Mouse (Mus musculus) hindbrain, postnatal 0 days (tissue): Measurements from ENCODE around the gene Agbl3. TPM values are rescaled to one million over a fixed set of nuclear protein-coding genes. Genes with fewer than 3 reads are reported as not detected.

Experiments used
- ATAC-seq: fragments of 200-750 bp; cut with Nextera tagmentation; 2 replicates; pipeline ENCODE4 v1.8.0; 2017; ENCODE audit warnings: mild to moderate bottlenecking, moderate TSS enrichment, moderate library complexity
- DNase-seq: peaks from one replicate; pipeline ENCODE4 v3.0.0-alpha.2; 2015; ENCODE audit warnings: low spot score
- H3K27ac ChIP-seq: fragments of 300-500 bp; sonication (generic); 2 replicates; pipeline ENCODE4 v1.5.1; 2014; ENCODE audit warnings: mild to moderate bottlenecking
- H3K27me3 ChIP-seq: fragments of 300-500 bp; sonication (generic); 2 replicates; pipeline ENCODE4 v1.6.1; 2014; ENCODE audit warnings: low read length, mixed read lengths; ENCODE audit not compliant: insufficient read depth
- H3K36me3 ChIP-seq: fragments of 300-500 bp; sonication (generic); 2 replicates; pipeline ENCODE4 v1.6.1; 2014; ENCODE audit warnings: low read length, mixed read lengths; ENCODE audit not compliant: insufficient read depth
- H3K4me1 ChIP-seq: fragments of 300-500 bp; sonication (generic); 2 replicates; pipeline ENCODE4 v1.6.1; 2014; ENCODE audit warnings: antibody characterized with exemption, low read length, mixed read lengths; ENCODE audit not compliant: insufficient read depth
- H3K4me2 ChIP-seq: fragments of 300-500 bp; sonication (generic); 2 replicates; pipeline ENCODE4 v1.6.1; 2014; ENCODE audit warnings: low read depth, mild to moderate bottlenecking, low read length, moderate library complexity, mixed read lengths
- H3K4me3 ChIP-seq: fragments of 300-500 bp; sonication (generic); 2 replicates; pipeline ENCODE4 v1.5.1; 2014; ENCODE audit warnings: low read length
- H3K9ac ChIP-seq: fragments of 300-500 bp; sonication (generic); replicated peaks from 2 replicates; pipeline ENCODE4 v1.6.1; 2014; ENCODE audit warnings: mild to moderate bottlenecking, low read length, moderate library complexity, mixed read lengths
- H3K9me3 ChIP-seq: fragments of 300-500 bp; sonication (generic); 2 replicates; pipeline ENCODE4 v1.6.1; 2016; ENCODE audit warnings: low read length, mixed read lengths
- CTCF ChIP-seq: IDR thresholded peaks from 2 replicates; pipeline ENCODE4 v1.5.1; 2016; ENCODE audit warnings: antibody characterized with exemption, control low read depth, low read depth
- WGBS: fragments of 180-500 bp; shearing (Covaris S2); extraction: QIAGEN DNeasy Blood & Tissue Kit; methylation state at CpG from one replicate; pipeline ENCODE4 v1.1.7; 2014; 5-methylcytosine and 5-hydroxymethylcytosine counted together
- polyA plus RNA-seq: library from polyadenylated mRNA; unstranded; fragments of >200 nt; fragmentation: Nextera tagmentation; extraction: Ambion mirVana; gene quantifications from 2 replicates; pipeline ENCODE4 v1.2.1, GENCODE M21; 2015
- total RNA-seq: library from RNA; depleted of rRNA; stranded (reverse); fragments of >200 nt; gene quantifications from 2 replicates; pipeline ENCODE4 v1.2.3, GENCODE M21; 2014

Gene Agbl3
- total and polyA plus RNA-seq, 2 experiments from 2014 or later = 13.2 to 21.5 TPM

GRCm38 (mm10) chr6:34875966-34876834 lies 96.0 kb downstream of the Agbl3 start:
- ATAC-seq = no peak
- TF ChIP-seq CTCF = peak; percentile 35
- peak overlapping the region; percentile 92; the same call in 1 of the 2 replicates for H3K27ac ChIP-seq
- H3K27me3 ChIP-seq = no peaks in the 10 kb centered on the region
- H3K9ac ChIP-seq = no peak overlapping the region
- H3K36me3 ChIP-seq = no peaks in the 10 kb centered on the region; the same call in 1 of the 2 replicates
- 61% methylated on average over 12 of the region's 12 CpGs for WGBS
- peak overlapping the region; percentile 61; the same call in 1 of the 2 replicates for H3K4me2 ChIP-seq
- no peaks in the 10 kb centered on the region for H3K9me3 ChIP-seq
- DNase-seq = no peak
- no peak overlapping the region for H3K4me3 ChIP-seq
- peaks cover 11% of the 10 kb centered on the region for H3K4me1 ChIP-seq

GRCm38 (mm10) chr6:34876835-34877156 lies 96.6 kb downstream of the Agbl3 start:
- 49% methylated on average over 2 of the region's 2 CpGs for WGBS
- H3K9me3 ChIP-seq = no peaks in the 10 kb centered on the region
- peak overlapping the region; percentile 92; the same call in 1 of the 2 replicates for H3K27ac ChIP-seq
- peak overlapping the region; percentile 61 for H3K4me2 ChIP-seq
- no peak for TF ChIP-seq CTCF
- H3K36me3 ChIP-seq = no peaks in the 10 kb centered on the region; the same call in 1 of the 2 replicates
- no peaks in the 10 kb centered on the region for H3K27me3 ChIP-seq
- ATAC-seq = no peak
- peak overlapping the region; percentile 67; the same call in 1 of the 2 replicates for H3K4me3 ChIP-seq
- H3K9ac ChIP-seq = peak overlapping the region; percentile 73; the same call in 1 of the 2 replicates
- H3K4me1 ChIP-seq = peaks cover 11% of the 10 kb centered on the region
- no peak for DNase-seq

GRCm38 (mm10) chr6:34877509-34878321 lies 97.5 kb downstream of the Agbl3 start, which contains the start of gene Cyren:
TSS of gene Cyren (minus strand) at chr6:34878060.
- Histone ChIP-seq H3K27me3 (no peaks in the 10 kb centered on the region), H3K4me3 (peak within 1 kb of the TSS; percentile 67), H3K27ac (peak within 1 kb of the TSS; percentile 92), H3K9me3 (no peaks in the 10 kb centered on the region), H3K4me2 (peak within 1 kb of the TSS; percentile 61), H3K4me1 (peaks cover 11% of the 10 kb centered on the region), H3K9ac (peak within 1 kb of the TSS; percentile 73), H3K36me3 (peaks cover 8% of the 10 kb centered on the region)
- DNase-seq (peak; percentile 96), ATAC-seq (peak; percentile 96)
- under 1% methylated on average over 56 of the region's 56 CpGs for WGBS
- peak; percentile 68 for TF ChIP-seq CTCF

DNA sequence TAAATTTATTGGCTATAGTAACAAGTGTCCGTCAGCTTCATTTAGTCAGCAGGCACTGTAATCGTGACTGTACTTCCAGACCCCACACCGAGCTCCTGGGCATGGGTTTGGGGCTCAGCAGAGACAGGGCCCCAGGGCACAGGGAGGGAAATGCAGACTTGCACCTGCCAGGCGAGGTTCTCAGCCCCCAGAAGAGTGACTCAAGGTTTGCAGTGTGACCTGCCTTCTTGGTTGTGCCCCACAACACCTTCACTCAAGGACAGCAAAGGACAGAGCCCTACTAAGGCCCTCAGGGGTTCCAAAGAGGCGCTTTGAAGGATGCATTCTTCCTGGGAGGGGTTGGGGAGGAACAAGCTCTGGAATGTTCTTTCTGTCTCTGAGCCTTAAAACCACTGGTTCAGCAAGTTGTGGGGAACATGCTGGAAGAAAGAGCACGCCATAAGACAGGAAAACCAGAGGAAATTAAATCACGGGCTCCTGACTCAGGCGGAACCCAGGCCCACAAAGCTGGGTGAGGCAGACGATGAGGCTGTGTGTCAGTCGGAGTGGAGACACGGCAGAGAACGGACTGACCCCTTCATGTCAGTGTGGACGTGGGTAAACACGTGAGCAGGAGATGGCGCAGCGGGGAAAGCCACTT lies 99.0 kb downstream of the Agbl3 start:
- Histone ChIP-seq H3K4me1 (peaks cover 11% of the 10 kb centered on the region), H3K27ac (0 out of 2 replicates have a peak overlapping the region, but pooled peaks have one; percentile 92), H3K9me3 (no peaks in the 10 kb centered on the region), H3K9ac (no peak overlapping the region), H3K4me3 (no peak overlapping the region), H3K4me2 (no peak overlapping the region), H3K36me3 (peaks cover 15% of the 10 kb centered on the region), H3K27me3 (no peaks in the 10 kb centered on the region)
- ATAC-seq (no peak), DNase-seq (no peak)
- TF ChIP-seq CTCF = no peak
- WGBS = 88% methylated on average over 16 of the region's 16 CpGs

GRCm38 (mm10) chr6:34879911-34880475 lies 99.8 kb downstream of the Agbl3 start:
- Histone ChIP-seq H3K4me3 (no peak overlapping the region), H3K9me3 (no peaks in the 10 kb centered on the region), H3K36me3 (peaks cover 21% of the 10 kb centered on the region), H3K4me1 (peaks cover 11% of the 10 kb centered on the region), H3K27ac (no peak overlapping the region), H3K27me3 (no peaks in the 10 kb centered on the region), H3K9ac (no peak overlapping the region), H3K4me2 (no peak overlapping the region)
- 54% methylated on average over 6 of the region's 6 CpGs for WGBS
- ATAC-seq = no peak
- peak; percentile 66 for TF ChIP-seq CTCF
- DNase-seq = peak; percentile 73

- no peaks in the 10 kb centered on the region for H3K27me3 ChIP-seq
- no peaks in the 10 kb centered on the region for H3K9me3 ChIP-seq
- no peak for TF ChIP-seq CTCF
- H3K9ac ChIP-seq = no peak overlapping the region
- no peak overlapping the region for H3K27ac ChIP-seq
- 90% methylated on average over 7 of the region's 7 CpGs for WGBS
- no peak overlapping the region for H3K4me2 ChIP-seq
- ATAC-seq = no peak
- H3K4me1 ChIP-seq = no peaks in the 10 kb centered on the region
- H3K4me3 ChIP-seq = no peak overlapping the region
- DNase-seq = no peak
- peaks cover 40% of the 10 kb centered on the region for H3K36me3 ChIP-seq
Measured at GRCm38 (mm10) chr6:34884724-34885123, 104.5 kb downstream of the Agbl3 start.
